Mouse (Mus musculus) hindbrain, embryonic 10.5 days (tissue): Measurements from ENCODE around the gene Ttc7b. TPM values are rescaled to one million over a fixed set of nuclear protein-coding genes. Genes with fewer than 3 reads are reported as not detected.
A peak's percentile ranks its signal among the peaks of the same experiment; 100 is the strongest.

Source experiments
- DNase-seq: peaks from one replicate; pipeline ENCODE4 v3.0.0-alpha.2; 2017; ENCODE audit warnings: low spot score
- H3K27ac ChIP-seq: fragments of 300-500 bp; sonication (generic); 2 replicates; pipeline ENCODE4 v1.5.1; 2016; ENCODE audit warnings: mild to moderate bottlenecking, moderate library complexity
- H3K27me3 ChIP-seq: fragments of 300-500 bp; sonication (generic); 2 replicates; pipeline ENCODE4 v1.6.1; 2016; ENCODE audit warnings: mild to moderate bottlenecking; ENCODE audit not compliant: poor library complexity, insufficient read depth, severe bottlenecking
- H3K36me3 ChIP-seq: fragments of 300-500 bp; sonication (generic); 2 replicates; pipeline ENCODE4 v1.6.1; 2016; ENCODE audit warnings: mild to moderate bottlenecking, moderate library complexity
- H3K4me1 ChIP-seq: fragments of 300-500 bp; sonication (generic); replicated peaks from 2 replicates; pipeline ENCODE4 v1.6.1; 2016; ENCODE audit warnings: mild to moderate bottlenecking
- H3K4me3 ChIP-seq: fragments of 300-500 bp; sonication (generic); 2 replicates; pipeline ENCODE4 v1.5.1; 2016; ENCODE audit warnings: mild to moderate bottlenecking, moderate library complexity
- H3K9me3 ChIP-seq: fragments of 300-500 bp; sonication (generic); 2 replicates; pipeline ENCODE4 v1.6.1; 2016; ENCODE audit warnings: mild to moderate bottlenecking, moderate library complexity
- WGBS: fragments of 180-500 bp; shearing (Covaris S2); methylation state at CpG from one replicate; pipeline ENCODE4 v1.1.7; 2016; 5-methylcytosine and 5-hydroxymethylcytosine counted together
- polyA plus RNA-seq: library from polyadenylated mRNA; unstranded; fragments of >200 nt; fragmentation: Nextera tagmentation; extraction: Ambion mirVana; gene quantifications from 2 replicates; pipeline ENCODE4 v1.2.1, GENCODE M21; 2016

The Ttc7b gene
- 5.4 and 5.6 TPM in 2 replicates for polyA plus RNA-seq

DNA sequence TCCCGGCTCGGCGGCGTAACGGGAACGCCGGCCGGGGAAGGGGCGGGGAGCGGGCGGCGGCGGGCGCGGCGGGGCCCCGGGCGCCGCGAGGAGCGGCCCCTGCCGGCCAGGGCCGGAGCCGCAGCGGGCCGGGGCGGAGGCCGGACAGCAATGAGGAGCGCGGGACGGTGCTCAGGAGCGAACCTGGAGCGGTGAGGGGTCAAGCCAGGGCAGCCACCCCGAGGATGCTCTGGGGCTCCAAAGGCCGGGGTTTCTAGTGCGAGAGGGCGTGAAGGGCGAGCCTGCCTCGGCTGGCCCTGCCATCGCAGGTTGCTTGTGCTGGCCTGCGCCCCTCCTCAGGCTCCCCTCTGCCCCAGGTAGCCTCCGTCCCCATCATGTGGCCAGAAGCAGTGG lies at the start of gene Ttc7b:
TSS of gene Ttc7b (minus strand) at position 33 of the 393 bp plus-strand sequence.
- Histone ChIP-seq H3K27ac (peak within 1 kb of the TSS; percentile 96), H3K36me3 (peaks cover 21% of the 10 kb centered on the region), H3K9me3 (no peaks in the 10 kb centered on the region), H3K27me3 (peaks cover 13% of the 10 kb centered on the region), H3K4me3 (peak within 1 kb of the TSS; percentile 82), H3K4me1 (peaks cover 24% of the 10 kb centered on the region)
- DNase-seq = peak; percentile 63
- WGBS = 6% methylated on average over 42 of the region's 42 CpGs

DNA sequence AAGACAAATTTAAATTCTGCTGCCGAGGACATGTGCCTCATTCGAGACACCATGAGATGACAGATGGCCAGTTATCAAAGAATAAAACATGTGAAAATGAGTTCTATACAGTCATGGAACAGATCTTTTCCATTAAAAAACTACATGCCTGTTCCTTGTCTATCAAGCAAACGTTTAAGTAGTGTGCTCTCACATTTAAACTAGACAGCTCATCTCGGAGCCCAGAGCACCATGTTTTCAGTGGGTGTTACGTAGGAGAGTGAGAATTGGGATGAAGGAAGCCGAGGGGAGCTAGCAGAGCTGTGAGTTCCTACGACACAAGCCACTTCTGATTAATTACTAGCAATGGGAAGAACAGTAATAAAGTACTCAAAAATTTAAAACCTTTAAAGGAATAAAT lies 48.2 kb upstream of the Ttc7b start:
- no peaks in the 10 kb centered on the region for H3K27me3 ChIP-seq
- no peak overlapping the region for H3K4me3 ChIP-seq
- H3K36me3 ChIP-seq = no peaks in the 10 kb centered on the region
- H3K4me1 ChIP-seq = no peaks in the 10 kb centered on the region
- 91% methylated on average over 7 of the region's 7 CpGs for WGBS
- DNase-seq = no peak
- no peaks in the 10 kb centered on the region for H3K9me3 ChIP-seq
- no peak overlapping the region for H3K27ac ChIP-seq

DNA sequence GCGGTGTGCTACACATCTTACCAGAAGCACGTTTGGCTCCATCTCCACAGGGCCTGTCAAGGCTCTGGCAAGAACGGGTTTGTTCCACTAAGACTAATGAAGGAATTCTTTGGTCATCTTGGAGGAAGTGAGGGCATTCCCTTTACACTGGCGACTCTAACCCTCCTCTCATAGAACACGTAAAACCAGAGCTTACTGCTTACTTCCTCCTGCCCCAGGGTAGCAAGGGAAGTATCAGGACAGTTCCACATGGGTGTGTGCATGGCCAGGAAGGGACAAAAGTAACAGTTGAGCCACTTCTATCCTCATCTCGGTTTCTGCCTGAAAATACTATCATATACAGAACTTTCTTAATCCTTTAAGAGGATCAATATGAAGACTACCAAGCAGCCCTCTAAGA lies 47.5 kb upstream of the Ttc7b start:
- Histone ChIP-seq H3K4me3 (no peak overlapping the region), H3K9me3 (no peaks in the 10 kb centered on the region), H3K27me3 (no peaks in the 10 kb centered on the region), H3K36me3 (no peaks in the 10 kb centered on the region), H3K27ac (no peak overlapping the region), H3K4me1 (no peaks in the 10 kb centered on the region)
- DNase-seq = no peak
- 86% methylated on average over 6 of the region's 6 CpGs for WGBS

DNA sequence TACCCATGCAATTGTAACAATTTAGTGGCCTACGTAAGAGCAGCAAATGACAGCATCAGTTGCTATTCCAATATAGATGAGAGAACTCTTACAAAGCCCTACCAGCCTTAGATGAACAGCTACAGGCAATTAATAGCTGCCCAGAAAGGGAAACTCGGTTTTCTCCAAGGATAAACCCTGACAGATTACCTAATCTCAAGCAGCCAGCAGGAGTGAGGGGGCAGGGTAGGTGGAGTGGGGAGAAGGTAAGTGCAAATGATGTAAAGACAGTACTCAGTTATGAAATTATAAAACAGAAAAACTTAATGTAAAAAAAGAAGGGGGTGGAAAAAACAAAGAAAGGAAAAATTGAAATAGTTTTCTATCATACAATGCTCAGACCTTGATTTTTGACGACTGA lies 47.0 kb upstream of the Ttc7b start:
- 82% methylated on average over 3 of the region's 3 CpGs for WGBS
- H3K9me3 ChIP-seq = no peaks in the 10 kb centered on the region

DNA sequence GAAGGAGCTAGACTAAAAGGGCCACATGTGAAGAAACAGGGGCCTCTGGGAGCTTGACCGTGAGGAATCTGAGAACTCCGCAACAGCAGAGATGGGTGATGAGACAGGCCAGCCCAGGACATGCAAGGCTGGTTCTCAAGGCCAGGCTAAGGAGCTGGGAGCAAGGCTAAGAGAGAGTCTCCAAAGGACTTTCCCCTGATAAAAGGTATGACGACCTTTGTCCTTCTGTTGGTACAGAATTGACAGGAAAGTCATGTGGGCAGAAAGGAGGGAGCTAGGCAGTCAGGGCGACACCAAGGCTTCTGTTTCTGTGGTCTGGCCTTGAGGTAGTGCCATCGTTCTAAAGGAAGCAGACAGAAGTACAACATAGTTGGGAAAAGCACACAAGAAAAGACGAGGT lies 33.0 kb upstream of the Ttc7b start:
- no peak for DNase-seq
- Histone ChIP-seq H3K4me3 (no peak overlapping the region), H3K36me3 (peaks cover 3% of the 10 kb centered on the region; the same call in 1 of the 2 replicates), H3K27ac (no peak overlapping the region), H3K4me1 (no peaks in the 10 kb centered on the region), H3K27me3 (no peaks in the 10 kb centered on the region), H3K9me3 (no peaks in the 10 kb centered on the region)
- WGBS = 83% methylated on average over 6 of the region's 6 CpGs

More for the DNA sequence above, 47.0 kb upstream of the Ttc7b start:
- Histone ChIP-seq H3K4me3 (no peak overlapping the region), H3K27ac (no peak overlapping the region), H3K27me3 (no peaks in the 10 kb centered on the region), H3K4me1 (no peaks in the 10 kb centered on the region), H3K36me3 (no peaks in the 10 kb centered on the region)
- DNase-seq = no peak

DNA sequence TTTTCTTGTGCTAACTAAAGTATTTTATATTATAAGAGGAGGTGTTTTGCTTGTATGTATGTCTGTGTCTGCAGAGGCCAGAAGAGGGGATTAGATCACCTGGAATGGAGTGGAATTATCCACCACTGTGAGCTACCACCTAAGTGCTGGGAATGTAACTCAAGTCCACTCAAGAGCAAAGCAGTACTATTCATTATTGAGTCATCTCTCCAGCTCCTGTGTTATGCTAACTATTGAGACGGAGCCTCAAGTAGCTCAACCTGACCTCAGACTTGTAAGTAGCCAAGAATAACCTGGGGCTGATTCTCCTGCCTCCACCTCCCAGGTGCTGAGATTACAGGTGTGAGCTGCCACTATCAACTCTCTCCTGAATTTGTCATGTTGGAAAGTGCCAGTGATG lies 31.3 kb upstream of the Ttc7b start:
- H3K27ac ChIP-seq = no peak overlapping the region
- no peaks in the 10 kb centered on the region for H3K27me3 ChIP-seq
- WGBS = 88% methylated on average over 1 of the region's 1 CpGs
- no peak for DNase-seq
- no peaks in the 10 kb centered on the region for H3K9me3 ChIP-seq
- H3K4me3 ChIP-seq = no peak overlapping the region
- H3K36me3 ChIP-seq = peaks cover 3% of the 10 kb centered on the region; the same call in 1 of the 2 replicates
- no peaks in the 10 kb centered on the region for H3K4me1 ChIP-seq

DNA sequence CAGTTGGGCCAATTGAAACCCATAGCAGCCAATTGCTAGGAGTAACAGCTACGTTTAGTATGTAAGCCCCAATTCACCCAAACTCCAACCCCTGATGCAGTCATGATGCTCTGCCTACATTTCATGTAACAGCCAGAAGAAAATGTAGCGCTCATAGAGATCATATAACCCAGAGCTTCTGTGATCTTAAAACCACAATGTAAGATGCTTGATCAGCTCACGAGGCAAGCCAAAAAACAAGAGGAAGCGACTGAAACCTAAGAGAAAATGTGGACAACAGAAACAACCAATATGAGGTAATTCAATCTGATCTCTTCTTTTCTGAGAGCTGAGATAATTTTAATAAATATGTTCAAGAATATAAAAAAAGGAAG lies 23.6 kb upstream of the Ttc7b start:
- DNase-seq = no peak
- Histone ChIP-seq H3K27ac (no peak overlapping the region), H3K4me1 (0 out of 2 replicates have a peak, but pooled peaks cover 2% of the 10 kb centered on the region), H3K27me3 (no peaks in the 10 kb centered on the region), H3K4me3 (no peak overlapping the region), H3K36me3 (no peaks in the 10 kb centered on the region), H3K9me3 (no peaks in the 10 kb centered on the region)
- WGBS = 90% methylated on average over 4 of the region's 4 CpGs

DNA sequence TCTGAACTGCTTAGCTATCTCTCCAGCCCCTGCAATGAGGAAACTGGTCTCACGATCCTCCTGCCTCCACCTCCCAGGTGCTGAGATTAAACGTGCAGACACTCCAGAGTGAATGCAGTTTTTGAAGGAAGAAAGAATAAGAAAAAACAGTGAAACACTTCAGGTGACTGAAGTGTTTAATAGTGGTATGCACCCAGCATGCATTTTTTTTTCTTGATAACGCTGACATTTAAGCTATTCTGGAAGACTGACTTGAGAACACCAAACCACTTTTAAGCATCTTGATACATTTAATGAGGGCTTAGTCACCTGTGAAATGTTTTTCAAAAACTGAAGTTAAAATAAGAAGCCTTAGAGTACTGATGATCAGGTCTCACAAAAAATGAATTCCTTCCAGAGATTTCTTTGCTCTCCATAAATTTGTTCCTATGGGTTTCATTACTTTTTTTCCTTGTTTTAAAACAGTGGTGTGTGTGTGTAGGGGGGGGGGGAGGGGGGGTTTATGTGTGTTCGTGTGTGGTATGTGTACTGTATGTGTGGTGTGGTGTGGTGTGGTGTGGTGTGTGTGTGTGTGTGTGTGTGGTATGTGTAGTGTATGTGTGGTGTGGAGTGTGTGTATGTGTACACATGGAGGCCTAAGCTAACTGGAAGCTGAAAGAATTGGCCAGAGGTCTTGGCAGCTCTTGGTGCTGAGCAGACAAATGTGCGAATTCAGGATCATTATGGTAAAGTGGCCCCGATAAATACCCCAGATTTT lies 23.0 kb upstream of the Ttc7b start:
- no peak for DNase-seq

DNA sequence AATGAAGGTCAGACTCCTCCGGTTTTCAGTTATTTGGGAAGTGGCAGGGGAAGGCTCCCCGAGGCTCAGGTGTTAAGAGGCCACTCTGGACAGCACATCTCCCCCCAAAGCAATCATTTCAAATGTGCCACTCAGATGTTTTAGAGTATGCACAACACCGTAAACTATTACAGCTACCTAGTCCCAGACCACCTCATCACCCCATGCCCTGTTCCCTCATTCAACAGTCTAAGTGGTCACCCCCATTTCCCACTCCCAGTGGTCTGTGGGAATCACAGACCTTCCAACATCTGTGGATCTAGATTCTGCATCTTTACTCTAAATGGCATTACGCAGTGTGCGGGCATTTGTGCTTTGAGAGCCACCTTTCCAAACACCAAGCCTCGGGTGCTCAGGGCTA lies 21.9 kb upstream of the Ttc7b start:
- H3K4me3 ChIP-seq = no peak overlapping the region
- no peak for DNase-seq
- H3K27me3 ChIP-seq = no peaks in the 10 kb centered on the region
- no peaks in the 10 kb centered on the region for H3K9me3 ChIP-seq
- no peaks in the 10 kb centered on the region for H3K36me3 ChIP-seq
- H3K4me1 ChIP-seq = 0 out of 2 replicates have a peak, but pooled peaks cover 3% of the 10 kb centered on the region
- H3K27ac ChIP-seq = no peak overlapping the region
- WGBS = 89% methylated on average over 6 of the region's 6 CpGs

More for the DNA sequence above, 23.0 kb upstream of the Ttc7b start:
- no peaks in the 10 kb centered on the region for H3K27me3 ChIP-seq
- H3K4me1 ChIP-seq = 0 out of 2 replicates have a peak, but pooled peaks cover 3% of the 10 kb centered on the region
- H3K36me3 ChIP-seq = no peaks in the 10 kb centered on the region
- 86% methylated on average over 6 of the region's 6 CpGs for WGBS
- no peak overlapping the region for H3K4me3 ChIP-seq
- H3K27ac ChIP-seq = no peak overlapping the region
- H3K9me3 ChIP-seq = no peaks in the 10 kb centered on the region

DNA sequence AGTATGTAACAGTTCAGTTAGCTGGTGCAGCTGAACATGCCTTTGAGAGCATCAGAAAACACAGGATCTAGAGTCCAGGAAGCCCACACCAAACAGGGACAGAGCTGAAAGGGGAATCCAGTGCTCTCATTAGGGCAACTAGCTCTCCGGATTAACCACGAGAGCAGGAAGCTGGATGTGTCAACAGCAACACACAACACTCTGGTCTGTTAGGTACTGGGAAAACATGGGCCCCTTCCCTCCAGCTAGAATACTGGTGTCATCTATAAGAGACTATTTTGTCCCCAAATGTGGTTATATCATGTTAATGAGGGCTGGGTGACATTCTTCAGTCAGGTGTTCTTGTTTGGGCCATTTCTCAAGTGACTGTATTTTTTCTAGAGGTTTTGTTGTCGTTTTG lies 21.4 kb upstream of the Ttc7b start:
- no peaks in the 10 kb centered on the region for H3K36me3 ChIP-seq
- no peaks in the 10 kb centered on the region for H3K27me3 ChIP-seq
- H3K27ac ChIP-seq = no peak overlapping the region
- no peak for DNase-seq
- H3K4me3 ChIP-seq = no peak overlapping the region
- H3K9me3 ChIP-seq = no peaks in the 10 kb centered on the region
- WGBS = 55% methylated on average over 3 of the region's 3 CpGs
- H3K4me1 ChIP-seq = 0 out of 2 replicates have a peak, but pooled peaks cover 3% of the 10 kb centered on the region

DNA sequence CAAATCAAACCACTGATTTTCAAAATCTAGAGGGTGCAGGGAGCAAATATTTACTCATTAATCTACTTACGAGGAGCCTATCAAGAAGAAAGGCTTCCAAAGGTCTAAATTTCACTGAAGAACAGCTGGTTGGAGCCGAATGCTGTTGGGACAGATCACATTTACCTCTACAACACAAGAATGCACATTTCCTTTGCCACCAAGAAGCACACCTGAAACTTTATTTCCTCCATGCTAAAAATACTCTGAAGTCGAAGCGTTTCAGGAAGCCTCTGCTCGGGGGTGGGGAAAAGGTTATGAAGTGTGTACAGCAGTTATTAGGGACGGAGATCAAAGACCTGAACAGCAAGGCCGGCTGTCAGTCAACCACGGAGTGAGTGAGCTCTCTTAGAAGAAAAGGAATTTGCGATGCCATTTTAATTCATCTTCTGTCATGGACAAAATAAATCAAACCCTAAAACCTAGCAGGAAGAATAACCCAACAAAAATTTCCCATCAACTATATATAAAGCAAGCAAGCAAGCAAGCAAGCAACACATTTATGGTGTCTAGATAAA lies 18.6 kb upstream of the Ttc7b start:
- WGBS = 74% methylated on average over 9 of the region's 9 CpGs
- no peak overlapping the region for H3K4me3 ChIP-seq
- H3K27me3 ChIP-seq = no peaks in the 10 kb centered on the region
- no peak overlapping the region for H3K27ac ChIP-seq
- H3K36me3 ChIP-seq = no peaks in the 10 kb centered on the region
- DNase-seq = no peak
- peaks cover 11% of the 10 kb centered on the region; the same call in 1 of the 2 replicates for H3K4me1 ChIP-seq
- H3K9me3 ChIP-seq = no peaks in the 10 kb centered on the region

DNA sequence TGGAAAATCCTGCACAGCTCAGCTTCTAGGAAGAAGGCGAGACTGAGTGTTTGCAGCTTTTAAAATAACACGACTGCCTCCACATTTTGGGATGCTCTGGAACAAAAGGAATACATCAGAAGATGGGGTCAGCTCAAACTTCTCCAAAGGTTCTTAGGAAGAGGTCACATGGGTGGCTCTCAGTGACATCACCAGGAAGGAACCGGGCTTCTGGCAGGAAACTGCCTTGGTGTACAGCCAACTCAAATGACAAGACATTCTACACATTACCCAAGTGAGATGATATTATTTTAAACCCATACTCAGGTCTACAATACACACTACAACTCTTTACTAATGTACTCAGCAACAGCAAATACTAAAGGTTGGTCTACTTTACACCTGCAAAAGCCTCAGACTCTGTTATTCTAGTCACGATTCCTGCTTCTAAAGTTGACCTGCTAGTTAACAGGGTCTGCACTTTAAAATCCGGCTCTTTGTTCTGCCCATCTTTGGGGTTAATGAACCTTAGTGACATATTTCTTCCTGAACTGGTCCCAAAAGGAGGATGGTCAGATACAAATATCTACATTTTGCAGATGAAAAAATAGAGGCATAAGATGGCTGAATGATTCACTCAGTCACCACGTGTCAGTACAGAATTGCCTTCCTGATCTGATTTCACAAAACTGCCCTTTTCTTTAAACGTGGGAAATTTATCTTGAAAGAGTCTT lies 18.0 kb upstream of the Ttc7b start:
- Histone ChIP-seq H3K4me3 (no peak overlapping the region), H3K4me1 (peaks cover 14% of the 10 kb centered on the region; the same call in 1 of the 2 replicates), H3K9me3 (no peaks in the 10 kb centered on the region), H3K36me3 (no peaks in the 10 kb centered on the region), H3K27ac (no peak overlapping the region), H3K27me3 (no peaks in the 10 kb centered on the region)
- no peak for DNase-seq
- 78% methylated on average over 7 of the region's 7 CpGs for WGBS

DNA sequence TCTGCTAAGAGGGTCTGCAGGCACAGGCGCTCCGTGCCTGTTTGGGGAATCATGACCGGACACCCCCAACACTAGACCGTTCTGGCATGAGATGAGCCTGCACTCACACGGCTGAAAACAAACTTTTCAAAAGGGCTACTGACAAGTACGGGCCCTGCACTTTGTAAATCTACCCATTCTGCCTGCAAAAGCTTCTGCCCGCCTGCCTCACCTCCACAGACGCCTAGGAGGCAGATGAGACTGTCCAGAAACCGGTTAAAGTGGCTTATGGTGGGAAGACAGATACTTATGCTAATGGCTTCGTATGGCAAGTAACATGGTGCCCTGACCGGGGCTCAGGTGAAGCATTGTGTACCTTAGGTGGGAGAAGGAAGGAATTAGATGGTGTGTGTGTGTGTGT lies 16.5 kb upstream of the Ttc7b start:
- DNase-seq = no peak
- peaks cover 14% of the 10 kb centered on the region; the same call in 1 of the 2 replicates for H3K4me1 ChIP-seq
- no peaks in the 10 kb centered on the region for H3K9me3 ChIP-seq
- no peak overlapping the region for H3K27ac ChIP-seq
- H3K27me3 ChIP-seq = no peaks in the 10 kb centered on the region
- H3K4me3 ChIP-seq = no peak overlapping the region
- 85% methylated on average over 11 of the region's 11 CpGs for WGBS
- no peaks in the 10 kb centered on the region for H3K36me3 ChIP-seq
